Mouse (Mus musculus): ENCODE measurements around the gene Ccdc84. TPM values are rescaled to one million over a fixed set of nuclear protein-coding genes. Genes with fewer than 3 reads are reported as not detected.
A peak's percentile ranks its signal among the peaks of the same experiment; 100 is the strongest.
"Not testable (repeated sequence)": the region's sequence is repeated elsewhere in the genome, so short reads cannot be mapped to it uniquely, and the experiment has no call there.

The Ccdc84 gene
- total RNA-seq, 2 experiments from 2014 or later, result 4.4 to 5.6 TPM

DNA sequence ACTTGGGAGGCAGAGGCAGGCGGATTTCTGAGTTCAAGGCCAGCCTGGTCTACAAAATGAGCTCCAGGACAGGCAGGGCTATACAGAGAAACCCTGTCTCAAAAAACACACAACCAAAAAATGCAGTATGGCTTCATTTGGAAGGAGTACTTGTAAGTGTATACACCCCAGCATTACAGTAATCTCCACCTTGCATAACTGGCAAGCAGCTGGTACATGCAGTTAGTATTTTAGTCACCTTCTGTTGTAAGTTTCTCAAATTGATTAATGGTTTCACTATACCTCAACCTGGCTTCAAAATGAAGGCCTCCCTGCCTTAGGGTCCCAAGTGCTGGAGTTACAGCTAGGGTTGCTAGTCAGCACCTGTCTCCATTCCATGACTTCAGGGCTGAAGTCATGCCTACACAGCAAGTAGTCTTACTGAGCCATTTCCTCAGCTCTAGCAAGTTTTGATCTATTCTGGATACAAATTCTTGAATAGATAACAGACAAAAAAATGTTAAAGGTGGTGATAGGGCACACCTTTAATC, 6.7 kb downstream of the Ccdc84 start:
- intact Hi-C loops (cut with DNase I; ENCODE audit: low total_unique reads), result no loop called here
- no peak for DNase-seq

- no peak for DNase-seq
- intact Hi-C loops (cut with DNase I; ENCODE audit: low total_unique reads), result no loop called here
These were observed 7.6 kb downstream of the Ccdc84 start for GRCm38 (mm10) chr9:44410647-44411336.

- intact Hi-C loops (cut with DNase I; ENCODE audit: low total_unique reads); DNase-seq: not testable (repeated sequence)
These were observed 9.7 kb downstream of the Ccdc84 start for GRCm38 (mm10) chr9:44408693-44409092.

- DNase-seq, result no peak
- intact Hi-C loops (cut with DNase I; ENCODE audit: low total_unique reads), result no loop called here
These were observed 10.6 kb downstream of the Ccdc84 start for GRCm38 (mm10) chr9:44407752-44408097.

- intact Hi-C loops (cut with DNase I; ENCODE audit: low total_unique reads), result no loop called here
These were observed 11.2 kb downstream of the Ccdc84 start, which contains the start of the genes Rps25 and Trappc4 for GRCm38 (mm10) chr9:44406906-44407751. Gene Rps25 (plus strand): TSS chr9:44407139. Gene Trappc4 (minus strand): TSS chr9:44407600.

DNA sequence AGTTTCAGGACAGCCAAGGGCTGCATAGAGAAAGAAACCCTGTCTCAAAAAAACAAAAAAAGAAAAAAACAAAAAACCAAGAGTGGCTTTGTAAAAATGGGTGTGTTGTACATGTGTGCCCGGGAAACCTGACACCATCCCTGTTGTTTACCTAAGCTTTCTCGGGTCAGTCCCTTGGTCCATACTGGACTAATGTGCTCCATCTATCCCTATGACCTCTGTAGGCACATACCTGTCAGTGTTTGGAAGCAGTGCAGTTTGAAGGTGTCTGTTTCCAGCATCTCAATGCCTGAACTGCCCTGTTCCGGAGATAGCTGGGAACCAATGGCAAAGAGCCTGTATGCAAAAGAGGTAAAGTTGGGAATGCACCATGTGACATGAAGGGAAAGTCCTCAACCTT, 13.4 kb downstream of the Ccdc84 start:
- intact Hi-C loops (cut with DNase I; ENCODE audit: low total_unique reads), result no loop called here
- no peak for DNase-seq

More at GRCm38 (mm10) chr9:44406906-44407751, 11.2 kb downstream of the Ccdc84 start, which contains the start of the genes Rps25 and Trappc4:
- DNase-seq, result peak; percentile 91

DNA sequence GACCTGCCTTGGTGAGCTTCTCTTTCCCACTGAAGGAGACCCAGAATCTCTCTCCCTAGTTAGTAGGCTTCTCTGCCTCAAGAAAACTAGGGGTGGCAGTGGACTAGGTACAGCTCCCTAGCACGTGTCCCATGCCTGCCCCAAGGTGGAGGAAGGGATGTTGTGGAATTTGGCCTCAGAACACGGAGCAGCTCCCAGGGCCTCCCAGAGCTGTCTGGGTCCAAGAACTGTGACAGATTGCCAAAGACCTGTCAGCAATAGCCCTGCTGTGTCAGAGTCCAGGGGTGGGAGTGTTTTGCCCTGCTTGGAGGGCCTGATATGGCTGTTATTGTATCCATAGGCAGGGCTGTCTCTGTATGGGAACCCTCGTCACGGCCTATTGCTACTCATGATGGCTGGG, 17.3 kb downstream of the Ccdc84 start:
- DNase-seq, result no peak
- intact Hi-C loops (cut with DNase I; ENCODE audit: low total_unique reads), result no loop called here

DNA sequence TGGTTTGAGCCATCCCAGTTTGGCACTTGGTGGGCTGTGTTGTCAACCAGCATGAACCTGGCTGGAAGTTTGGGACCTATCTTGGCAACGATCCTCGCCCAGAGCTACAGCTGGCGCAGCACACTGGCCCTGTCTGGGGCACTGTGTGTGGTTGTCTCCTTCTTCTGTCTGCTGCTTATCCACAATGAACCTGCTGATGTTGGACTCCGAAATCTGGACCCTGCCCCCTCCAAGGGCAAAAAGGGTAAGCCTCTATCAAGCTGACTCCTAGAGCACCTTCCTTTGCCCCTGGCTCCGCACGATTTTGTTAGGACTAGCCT, 18.6 kb downstream of the Ccdc84 start:
- DNase-seq, result no peak
- intact Hi-C loops (cut with DNase I; ENCODE audit: low total_unique reads), result no loop called here

- intact Hi-C loops (cut with DNase I; ENCODE audit: low total_unique reads), result no loop called here
- DNase-seq, result peak; percentile 48
These were observed 19.1 kb downstream of the Ccdc84 start for GRCm38 (mm10) chr9:44399114-44399794.

DNA sequence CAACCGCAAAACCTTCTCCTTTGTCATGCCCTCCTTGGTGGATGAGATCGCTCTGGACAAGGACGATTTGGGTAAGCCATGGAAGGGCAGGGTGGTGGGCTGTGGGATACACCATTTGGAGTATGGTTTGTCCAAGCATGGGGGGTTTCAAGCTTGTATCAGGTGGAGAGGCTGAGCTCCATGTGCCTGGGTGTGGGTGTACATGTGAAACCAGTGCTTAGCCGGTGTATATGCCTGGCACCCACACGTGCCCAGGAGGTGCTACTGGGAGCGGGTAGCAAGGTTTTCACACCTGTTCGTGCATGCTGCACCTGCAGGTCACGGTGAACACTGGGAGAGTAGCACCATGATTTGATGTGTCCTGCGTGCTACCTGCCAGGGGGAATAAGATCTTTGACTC, 19.8 kb downstream of the Ccdc84 start:
- intact Hi-C loops (cut with DNase I; ENCODE audit: low total_unique reads), result no loop called here
- DNase-seq, result no peak

DNA sequence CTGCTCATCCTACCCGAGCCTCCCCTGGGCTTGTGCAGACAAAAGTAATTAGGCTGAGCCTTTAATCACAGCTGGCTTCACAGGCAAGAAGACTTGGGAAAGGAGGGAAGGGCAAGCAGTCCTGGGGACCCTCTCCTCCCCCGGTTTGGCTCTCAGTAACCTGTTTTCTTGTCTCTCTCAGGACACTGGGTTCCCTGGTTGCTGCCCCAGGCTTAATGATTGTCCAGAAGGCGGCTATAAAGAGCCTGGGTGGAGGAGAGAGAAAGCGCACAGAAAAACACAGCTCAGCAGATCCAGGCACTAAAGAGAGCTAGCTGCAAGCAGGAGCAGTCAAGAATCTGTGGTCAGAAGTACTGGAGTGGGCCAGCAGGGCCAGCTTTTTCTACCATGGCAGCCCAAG, 20.3 kb downstream of the Ccdc84 start:
- intact Hi-C loops (cut with DNase I; ENCODE audit: low total_unique reads), result no loop called here
- no peak for DNase-seq

GRCm38 (mm10) chr9:44396684-44397411, 21.5 kb downstream of the Ccdc84 start, which contains the start of gene Slc37a4:
Gene Slc37a4 (plus strand): TSS chr9:44396852.
- DNase-seq, result peak; percentile 94
- intact Hi-C loops (cut with DNase I; ENCODE audit: low total_unique reads), result no loop called here

DNA sequence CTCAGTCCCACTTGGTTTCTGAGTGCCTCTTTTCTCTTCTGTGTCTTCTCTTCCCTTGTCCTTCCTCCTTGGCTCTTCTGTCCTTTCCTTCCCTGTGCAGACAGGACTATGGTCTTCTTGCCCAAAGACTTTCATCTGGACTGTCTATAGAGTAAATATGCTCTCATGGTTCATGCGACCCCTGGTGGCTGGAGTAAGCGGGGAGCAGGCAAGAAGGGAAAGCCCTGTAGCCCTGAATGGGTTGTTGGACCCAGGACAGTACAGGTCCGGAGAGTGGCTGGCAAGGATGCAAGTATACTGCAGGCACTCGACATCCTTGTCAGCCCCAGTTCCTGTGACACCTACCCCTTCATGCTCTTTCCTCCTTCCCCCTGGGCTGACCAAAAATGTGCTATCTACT, 26.9 kb downstream of the Ccdc84 start:
- peak; percentile 76 for DNase-seq
- intact Hi-C loops (cut with DNase I; ENCODE audit: low total_unique reads), result loop anchor here (5.0 kb wide), 1 partner anchor 139 kb away; the partner anchor contains the start of gene Pdzd3

- intact Hi-C loops (cut with DNase I; ENCODE audit: low total_unique reads), result no loop called here
- no peak for DNase-seq
These were observed 29.1 kb downstream of the Ccdc84 start for GRCm38 (mm10) chr9:44389273-44389672.

- no peak for DNase-seq
- intact Hi-C loops (cut with DNase I; ENCODE audit: low total_unique reads), result no loop called here
These were observed 31.1 kb downstream of the Ccdc84 start for GRCm38 (mm10) chr9:44387221-44387620.

DNA sequence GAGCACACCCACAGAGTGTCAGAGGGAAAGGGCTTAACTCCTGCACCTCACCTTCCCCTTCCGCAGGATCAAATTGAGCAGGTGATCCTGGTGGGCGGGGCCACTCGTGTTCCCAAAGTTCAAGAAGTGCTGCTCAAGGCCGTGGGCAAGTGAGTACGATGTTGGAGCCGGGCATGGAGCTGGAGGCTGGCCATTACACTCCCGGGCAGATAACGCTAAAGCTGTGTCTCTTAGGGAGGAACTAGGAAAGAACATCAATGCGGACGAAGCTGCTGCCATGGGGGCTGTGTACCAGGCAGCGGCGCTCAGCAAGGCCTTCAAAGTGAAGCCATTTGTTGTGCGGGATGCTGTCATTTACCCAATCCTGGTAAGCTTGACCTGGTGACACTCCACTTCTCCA, 33.8 kb downstream of the Ccdc84 start:
- no peak for DNase-seq
- intact Hi-C loops (cut with DNase I; ENCODE audit: low total_unique reads), result no loop called here

- DNase-seq, result no peak
- intact Hi-C loops (cut with DNase I; ENCODE audit: low total_unique reads), result no loop called here
These were observed 38.5 kb downstream of the Ccdc84 start for GRCm38 (mm10) chr9:44379862-44380261.

- intact Hi-C loops (cut with DNase I; ENCODE audit: low total_unique reads), result no loop called here
- peak; percentile 99 for DNase-seq
These were observed 39.1 kb downstream of the Ccdc84 start, which contains the start of gene Hyou1 for GRCm38 (mm10) chr9:44379054-44379834. Gene Hyou1 (plus strand): TSS chr9:44379490.

Measured in gastrocnemius, postnatal 14 days (tissue).